Mouse (Mus musculus) lung, postnatal 25 days (tissue): ENCODE data around the gene D1Pas1.
A peak's percentile ranks its signal among the peaks of the same experiment; 100 is the strongest.

Experiments used
- DNase-seq: peaks from one replicate; pipeline ENCODE4 v3.0.0; 2022; ENCODE audit warnings: low spot score

Gene D1Pas1

DNA sequence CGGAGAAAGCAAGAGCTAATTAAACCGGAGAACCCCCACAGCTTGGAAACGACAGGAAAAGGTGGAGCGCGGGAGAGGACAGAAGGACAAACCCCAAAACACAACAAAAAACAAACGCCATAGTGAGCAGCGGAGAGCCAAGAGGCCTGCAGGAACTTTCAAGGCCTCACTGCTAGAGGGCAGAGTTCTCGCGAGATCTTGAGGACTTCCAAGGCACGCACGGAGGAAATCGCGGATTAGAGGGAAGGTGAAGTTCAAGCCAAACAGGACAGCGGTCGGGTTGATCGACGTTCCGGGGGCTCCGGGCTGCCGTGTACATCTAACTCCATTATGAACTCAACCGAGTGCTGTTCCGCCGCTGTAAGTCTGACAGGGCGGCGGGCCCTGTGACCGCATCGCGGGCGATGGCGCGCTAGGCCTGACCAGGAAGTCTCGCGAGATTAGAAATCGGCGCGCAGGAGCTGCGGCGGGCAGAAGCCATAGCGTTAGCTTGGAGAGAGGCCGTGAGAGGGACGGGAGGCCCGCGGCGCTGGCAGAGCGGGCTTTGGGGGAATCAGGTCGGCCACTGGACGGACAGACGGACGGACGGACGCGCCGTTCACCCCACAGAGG is at the start of gene D1Pas1:
Gene D1Pas1, plus strand, starts transcription at position 216 of the 612 bp plus-strand sequence.
- no peak for DNase-seq

DNA sequence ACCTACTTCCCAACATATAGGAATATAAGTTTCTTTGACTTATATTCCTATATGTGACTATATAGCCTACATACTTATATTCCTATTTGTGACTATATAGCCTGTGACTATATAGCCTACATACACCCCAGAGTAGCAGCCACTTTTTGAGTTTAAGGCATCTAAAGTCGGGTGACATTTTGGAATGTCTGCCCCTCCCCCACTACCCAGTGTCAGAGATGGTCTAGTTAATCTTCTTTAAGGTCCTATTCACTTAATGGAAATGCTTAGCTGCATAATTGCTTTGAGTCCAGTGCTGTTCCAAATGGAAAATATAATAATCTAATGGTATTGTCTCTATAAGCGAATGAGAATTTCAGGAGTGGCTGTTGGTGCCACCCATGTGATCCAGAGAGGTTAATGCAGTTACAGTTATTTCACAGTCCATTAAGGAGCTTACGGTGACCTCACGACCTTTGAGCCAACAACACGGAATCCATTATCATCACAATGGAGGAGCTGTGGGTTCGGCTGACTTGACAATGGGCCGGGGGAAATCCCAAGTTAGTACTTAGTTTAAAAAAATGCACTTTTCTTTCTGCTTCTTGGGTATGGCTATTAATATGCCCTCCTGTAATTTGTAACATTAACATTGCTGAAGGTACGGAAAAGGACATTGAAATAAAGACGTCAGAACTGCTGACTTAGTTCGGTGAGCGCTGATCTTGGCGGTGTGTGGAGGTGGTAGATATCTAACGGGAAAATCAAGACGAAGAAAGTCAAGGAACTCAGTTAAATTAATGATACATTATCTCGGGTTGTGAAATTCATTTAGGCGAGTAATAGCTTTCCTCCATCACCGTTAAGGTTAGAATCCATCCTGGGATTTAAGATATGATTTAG is 44.5 kb upstream of the D1Pas1 start:
- no peak for DNase-seq

DNA sequence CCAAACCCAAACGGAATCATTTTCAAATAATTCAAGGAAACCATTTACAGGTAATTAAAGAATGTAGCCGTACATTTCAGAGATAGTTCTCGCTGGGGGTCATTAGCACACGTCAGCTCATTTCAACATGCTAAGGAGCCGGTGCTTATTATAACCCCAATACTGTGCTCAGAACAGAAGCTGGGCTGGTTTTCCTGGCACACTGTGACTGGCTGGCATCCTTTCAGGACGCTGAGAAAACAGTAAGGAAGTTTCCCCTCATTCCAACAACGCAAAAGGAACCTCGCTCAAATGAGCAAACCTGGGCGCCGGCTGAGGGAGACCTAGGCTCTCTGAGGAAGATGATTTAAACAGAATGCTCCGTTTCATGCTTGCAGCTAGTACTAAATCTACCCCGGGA is 43.2 kb upstream of the D1Pas1 start:
- DNase-seq, result no peak

DNA sequence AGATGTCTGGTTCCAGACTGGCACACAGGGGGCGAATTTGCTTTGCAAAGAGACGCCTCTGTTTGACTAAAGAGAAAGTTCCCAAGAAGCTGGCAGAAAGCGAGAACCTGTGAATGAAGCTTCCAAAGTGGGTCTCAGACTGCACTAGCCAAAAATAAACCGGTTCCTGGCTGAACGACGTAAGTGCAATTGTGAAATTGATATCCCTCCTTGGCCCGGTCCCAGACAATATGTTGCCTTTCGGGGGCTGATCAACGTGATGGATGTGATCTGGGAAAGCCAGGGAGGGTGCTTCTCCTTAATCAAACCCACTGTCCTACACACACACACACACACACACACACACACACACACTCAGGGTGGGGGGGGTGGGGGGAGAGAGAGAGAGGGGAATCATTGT is 41.8 kb upstream of the D1Pas1 start:
- no peak for DNase-seq

DNA sequence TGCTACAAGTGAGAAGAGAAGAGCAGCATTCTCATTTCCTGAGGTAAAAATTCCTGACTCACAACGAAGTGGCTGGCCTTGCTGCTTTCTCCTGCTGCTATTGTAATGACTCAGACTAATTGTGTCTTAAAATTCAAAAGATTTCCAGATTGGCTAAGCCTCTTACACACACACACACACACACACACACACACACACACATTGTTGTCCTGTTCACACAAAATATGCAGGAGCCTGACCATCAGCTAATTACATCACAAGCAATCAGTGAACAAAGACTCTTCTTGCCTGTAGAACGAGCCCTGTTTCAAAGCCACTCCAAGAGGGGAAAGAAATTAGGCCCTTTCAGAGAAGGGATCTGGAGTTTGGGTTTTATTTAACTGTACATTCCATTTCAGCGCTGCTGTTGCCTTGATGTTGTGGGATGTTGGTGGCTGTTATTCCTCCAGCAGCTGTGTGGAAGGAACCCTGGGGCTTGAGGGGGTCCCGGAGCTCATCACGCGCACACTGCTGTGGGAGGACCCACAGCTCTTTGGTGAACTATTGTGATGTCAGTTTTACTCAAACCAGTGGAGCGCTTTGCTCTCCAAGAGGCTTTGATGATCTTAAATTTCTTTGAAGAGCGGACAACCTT is 40.8 kb upstream of the D1Pas1 start:
- no peak for DNase-seq

DNA sequence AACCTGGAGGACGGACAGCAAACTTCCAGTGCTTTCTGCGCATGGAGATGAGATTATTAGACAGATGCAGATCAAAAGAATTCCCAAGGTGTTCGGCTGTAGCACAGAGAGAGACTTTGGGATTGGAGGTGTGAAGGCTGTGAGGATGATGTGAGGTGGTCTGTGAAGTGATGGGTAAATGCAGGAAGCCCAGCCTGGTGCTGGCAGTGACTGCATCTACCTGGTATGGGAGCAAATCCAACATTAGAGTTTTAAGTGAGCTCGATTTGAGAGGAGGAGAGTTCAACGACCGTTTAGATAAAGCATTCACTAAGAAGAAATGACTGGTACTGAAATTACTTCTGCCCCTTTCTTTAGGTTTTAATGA is 40.3 kb upstream of the D1Pas1 start:
- no peak for DNase-seq

DNA sequence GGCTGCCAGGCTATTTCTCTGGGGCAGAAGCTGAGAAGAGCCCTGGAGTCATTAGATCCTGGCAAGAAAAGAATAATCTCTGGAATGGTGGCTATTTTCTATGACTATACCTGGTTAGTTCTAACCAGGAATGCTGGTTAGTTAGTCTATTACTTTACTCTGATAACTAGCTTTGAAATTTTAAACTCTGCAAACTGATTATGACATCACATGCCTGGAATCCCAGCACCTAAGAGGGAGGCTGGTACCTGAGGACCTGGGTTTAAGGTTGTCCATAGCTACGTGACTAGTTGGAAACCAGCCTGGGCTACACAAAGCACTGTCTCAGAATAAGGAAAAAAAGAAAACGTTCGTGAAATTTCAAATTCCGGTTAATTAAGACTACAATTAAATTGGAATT is 39.7 kb upstream of the D1Pas1 start:
- no peak for DNase-seq

DNA sequence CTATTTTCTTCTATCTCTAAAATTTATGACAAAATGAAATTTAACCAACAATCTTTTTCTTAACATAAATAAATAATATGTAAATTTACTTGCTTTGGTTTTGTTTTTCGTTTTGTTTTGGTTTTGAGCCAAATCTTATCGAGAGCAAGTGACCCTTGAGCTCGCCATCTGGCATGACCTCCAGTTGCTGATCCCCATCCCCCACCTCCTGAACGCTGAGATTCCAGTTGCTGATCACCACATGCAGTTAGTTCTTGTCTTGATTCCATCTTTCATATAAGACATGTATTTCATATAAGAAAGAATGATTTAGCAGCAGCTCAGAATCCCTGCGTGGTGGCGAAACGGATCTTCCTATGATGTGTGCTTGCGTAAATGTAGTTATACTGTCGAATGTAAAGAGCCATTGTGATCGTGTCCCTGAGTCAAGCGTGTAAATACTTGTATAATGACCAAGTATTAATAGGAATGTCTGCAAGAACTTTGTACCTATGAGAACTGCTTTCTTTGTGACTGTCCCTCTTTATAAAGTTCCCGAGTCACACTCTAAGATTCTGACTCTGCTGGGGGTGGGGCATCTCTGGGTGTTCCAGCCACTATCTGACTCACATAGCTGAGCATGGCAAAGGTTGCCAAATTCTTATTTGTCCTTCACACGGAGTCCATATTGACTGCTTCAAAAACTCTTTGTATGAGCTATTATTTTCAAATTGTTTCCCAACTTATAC is 36.9 kb upstream of the D1Pas1 start:
- DNase-seq, result no peak

DNA sequence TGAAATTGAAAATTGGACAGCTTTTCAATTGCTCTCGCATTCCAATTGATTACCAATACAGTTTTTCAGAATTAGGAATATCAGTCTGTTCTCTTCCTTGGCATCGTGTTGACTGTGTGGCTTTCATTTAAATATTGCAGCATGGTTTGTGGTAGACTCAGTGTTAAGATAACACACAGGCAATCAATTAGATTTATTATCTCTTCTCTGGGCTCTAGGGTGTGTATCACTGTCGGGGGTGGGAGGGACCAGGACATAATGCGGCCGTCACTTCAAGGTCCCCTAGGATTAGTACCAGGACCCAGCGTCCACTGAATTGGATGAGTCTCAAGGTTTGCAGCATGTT is 36.4 kb upstream of the D1Pas1 start:
- DNase-seq, result no peak

DNA sequence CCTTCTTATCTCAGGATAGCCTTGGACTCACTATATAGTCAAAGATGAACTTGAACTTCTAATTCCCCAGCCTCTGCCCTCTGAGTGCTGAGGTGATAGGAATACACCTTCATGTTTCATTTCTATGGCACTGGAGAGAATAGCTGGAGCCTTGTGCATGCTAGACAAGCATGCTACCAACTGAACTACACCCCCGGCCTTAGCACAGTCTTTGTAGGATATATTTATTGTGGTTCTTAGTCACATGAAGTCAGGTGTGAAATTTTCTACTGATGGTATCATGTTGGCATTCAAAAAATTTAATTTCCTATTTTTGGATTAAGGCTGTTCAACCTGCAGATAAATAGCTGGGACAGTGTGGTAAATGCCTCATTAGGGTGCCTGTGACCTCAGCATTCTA is 33.0 kb upstream of the D1Pas1 start:
- DNase-seq, result no peak

DNA sequence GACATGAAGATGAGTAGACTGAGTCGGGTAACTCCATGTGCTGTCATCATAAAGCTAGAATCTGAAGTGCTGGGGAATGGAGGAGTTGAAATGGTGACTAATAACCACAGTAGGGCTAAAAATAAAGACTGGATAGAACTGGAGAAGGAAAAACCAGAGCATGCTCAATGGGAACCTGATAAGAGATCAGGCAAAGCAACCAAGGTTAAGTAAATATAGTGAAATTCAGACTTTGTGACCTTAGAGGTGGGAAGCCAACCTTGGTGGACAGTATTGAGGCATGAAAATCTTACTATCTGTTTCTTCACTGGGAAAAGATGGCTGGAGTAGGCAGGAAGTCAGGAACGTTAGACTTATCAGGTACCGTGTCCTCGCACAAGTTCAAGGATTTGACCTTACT is 14.8 kb upstream of the D1Pas1 start:
- no peak for DNase-seq

DNA sequence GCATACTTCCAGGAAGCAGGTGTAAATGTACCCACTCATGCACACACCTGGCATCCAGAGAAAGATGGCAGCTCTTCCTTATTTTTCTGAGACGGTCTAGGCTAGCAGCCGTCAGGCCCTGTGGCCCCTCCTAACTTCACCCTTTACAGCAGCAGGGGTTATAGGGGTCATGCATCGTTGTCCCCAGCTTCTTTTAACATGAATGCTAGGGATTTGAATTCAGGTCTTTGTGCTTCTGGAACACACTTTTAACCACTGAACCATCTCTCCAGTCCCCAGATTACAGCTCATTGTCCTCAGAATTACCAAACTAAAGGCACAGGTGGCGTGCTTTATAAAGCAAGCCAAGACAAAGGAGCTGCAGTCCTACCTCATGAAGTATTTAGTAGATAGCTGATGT is 12.6 kb upstream of the D1Pas1 start:
- DNase-seq, result no peak

DNA sequence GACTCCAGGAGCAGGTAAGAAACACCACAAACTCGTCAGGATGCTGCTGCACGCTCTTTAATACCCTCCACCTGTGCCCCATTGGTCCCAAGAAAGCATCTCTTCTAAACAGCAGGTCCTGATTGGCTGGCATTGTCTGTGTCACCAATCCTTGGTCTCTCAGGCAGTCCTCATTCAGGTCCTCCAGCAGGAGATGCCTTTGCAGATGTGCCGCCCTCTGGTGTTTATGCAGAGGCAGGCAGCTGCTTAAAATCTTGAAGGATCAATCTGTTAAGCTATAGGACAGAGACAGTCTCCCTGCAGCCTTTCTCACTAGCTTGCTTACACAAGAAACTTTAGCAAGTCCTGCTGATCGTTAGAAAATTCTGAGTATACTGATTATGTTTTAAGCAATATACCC is 7.8 kb upstream of the D1Pas1 start:
- peak; percentile 7 for DNase-seq

DNA sequence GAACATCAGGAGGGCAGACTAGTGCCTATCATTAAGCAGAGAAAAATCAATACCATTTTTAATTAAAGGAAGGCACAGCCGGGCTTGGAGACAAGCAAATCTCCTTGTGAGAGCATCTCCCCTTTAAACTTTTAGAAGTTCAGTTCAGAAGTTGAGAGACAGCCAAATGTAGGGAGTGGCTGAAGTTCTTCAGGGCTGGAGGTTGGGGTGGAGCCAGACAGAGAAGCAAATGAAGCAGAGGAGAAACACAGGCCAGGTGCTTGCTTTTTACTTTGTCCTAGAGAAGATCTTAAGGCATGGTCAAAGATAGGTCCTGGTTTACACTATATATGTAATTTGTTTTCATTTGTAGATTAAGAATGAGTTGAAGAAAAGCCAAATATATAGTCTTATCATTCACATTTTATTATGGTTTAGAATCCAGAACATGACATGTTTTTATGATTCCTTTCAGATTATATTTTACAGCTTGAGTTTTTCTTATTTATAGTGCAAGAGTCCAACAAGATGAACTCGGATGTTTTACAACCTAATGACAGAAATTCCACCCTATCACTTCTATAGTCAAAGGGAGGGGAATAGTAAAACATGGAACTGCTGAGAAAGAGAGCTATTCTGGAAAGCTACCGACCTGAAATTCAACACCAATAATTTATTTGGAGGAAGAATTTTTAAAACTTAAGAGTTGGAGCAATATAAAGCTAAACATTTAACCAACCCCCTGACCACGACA is 2.9 kb upstream of the D1Pas1 start:
- DNase-seq, result no peak

DNA sequence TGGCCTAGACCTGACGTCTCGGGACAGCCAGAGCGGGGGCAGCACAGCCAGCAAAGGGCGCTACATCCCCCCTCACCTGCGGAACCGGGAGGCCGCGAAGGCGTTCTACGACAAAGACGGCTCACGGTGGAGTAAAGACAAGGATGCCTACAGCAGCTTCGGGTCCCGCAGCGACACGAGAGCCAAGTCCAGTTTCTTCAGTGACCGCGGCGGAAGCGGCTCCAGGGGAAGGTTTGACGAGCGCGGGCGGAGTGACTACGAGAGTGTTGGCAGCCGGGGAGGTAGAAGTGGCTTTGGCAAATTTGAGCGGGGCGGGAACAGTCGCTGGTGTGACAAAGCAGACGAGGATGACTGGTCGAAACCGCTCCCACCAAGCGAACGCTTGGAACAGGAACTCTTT is 710 bp downstream of the D1Pas1 start:
- DNase-seq, result no peak

DNA sequence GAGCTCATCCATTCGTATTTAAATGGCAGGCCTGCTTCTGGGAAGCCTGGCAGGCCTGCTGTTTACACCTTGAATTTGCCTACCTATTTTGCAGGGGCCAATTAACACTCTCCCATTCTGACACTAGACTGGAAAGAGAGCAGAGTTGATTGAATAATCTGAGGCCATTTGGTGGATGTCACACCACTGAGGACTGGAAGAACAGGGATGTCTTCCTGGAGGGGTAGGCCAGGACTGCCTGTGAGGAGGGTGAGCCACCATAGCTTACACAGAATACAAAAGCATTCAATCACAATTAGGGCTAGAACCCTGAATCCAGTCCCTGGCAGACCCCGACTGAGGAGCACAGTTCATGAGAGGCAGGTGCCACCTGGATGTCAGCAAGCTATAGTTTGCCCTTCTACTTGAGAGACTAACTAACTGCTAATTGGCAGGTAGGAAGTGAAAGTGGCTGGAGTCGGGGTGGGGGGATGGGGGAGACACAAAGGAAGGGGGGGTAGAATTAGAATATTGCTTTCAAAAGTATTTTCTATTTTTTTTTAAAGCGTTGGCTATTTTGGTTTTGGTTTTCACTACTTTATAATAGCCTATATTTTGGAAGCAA is 9.8 kb downstream of the D1Pas1 start:
- no peak for DNase-seq

DNA sequence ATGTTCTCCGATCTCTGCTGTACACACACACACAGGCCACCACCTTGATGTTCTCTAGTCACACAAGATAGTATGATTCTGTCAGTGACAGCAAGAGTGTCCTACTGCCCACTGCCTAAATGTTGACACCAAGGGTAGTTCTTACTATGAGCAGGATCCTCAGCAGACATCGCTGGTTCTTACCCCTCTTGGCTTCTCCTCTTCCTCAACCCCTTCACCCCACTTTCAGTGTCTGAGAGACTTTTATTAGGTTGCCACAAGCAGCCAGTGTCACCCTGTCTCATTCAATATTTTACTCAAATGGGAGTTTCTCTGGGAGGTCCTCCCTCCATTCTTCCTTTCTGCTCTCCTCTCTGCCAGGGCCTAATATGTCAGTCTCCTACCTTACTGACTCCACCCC is 10.6 kb downstream of the D1Pas1 start:
- no peak for DNase-seq

DNA sequence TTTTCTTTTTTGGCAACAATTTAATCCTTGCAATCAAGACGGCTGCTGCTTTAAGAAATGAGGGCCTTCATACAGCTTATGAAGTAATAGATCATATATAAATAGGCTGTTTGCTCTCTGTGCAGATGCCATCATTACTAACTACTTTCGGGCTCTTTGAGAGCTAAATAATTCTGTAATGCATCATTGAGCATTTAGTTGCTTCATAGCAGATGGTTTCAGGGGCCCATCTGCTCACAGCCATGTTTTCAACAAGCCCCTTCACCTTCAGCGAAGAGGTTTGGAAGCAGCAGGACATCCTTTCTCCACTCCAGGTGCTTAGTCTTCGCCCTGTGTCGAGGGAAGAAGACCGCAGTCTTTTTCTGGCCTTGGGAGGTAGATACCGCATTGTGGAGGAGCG is 12.2 kb downstream of the D1Pas1 start:
- no peak for DNase-seq

DNA sequence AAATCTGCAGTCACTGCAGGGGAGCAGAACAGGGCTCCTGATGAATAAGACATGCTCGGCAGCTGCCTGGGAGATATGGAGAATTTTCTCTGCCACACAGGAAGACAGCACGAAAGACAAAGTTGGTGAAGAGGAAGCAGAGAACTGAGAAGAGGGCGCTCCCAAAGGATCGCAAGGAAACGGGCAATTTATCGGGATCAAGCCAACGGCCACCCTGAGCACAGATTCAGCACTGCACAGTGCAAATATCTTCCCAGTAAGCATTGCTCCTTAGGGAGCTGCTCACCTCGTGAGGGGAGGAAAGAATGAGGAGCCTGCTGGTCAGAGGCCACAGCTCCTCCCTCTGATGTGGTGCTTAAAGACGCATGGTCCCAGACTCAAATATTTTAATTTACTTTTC is 13.3 kb downstream of the D1Pas1 start:
- no peak for DNase-seq

DNA sequence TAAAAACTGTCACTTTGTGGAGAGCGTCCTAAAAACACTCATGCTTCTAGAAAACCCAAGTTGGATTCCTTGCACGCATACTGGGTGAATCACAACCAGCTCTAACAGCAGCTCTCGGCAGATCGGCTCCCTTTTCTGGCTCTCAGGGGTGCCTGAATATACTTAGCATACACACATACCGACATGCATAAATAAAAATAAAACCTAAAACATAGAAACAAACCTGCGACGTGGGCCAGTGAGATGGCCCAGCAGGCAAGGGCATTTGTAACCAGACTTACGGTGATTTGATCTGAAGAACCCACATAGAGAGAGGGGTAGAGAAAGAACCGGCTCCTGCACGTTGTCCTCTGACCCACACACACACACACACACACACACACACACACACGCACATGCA is 17.9 kb downstream of the D1Pas1 start:
- DNase-seq, result no peak

DNA sequence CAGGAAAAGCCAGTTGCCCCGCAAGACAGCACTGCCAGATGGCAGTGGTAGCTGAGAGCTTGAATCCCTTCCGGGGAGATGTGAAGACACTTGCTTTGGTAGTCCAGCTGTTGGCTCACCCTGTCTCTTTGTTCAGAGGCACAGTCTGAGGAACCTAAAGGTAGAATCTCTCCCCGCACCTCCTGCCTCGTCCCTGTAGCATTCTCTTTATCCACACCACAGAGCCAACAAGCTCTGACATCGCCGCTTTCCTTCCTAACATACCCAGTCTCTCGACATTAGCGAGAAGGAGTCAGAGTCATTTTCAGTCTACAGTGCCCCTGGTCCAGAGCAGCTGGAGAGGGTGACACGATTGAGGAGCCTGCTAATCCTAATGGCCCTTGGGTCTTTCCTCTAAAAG is 18.9 kb downstream of the D1Pas1 start:
- no peak for DNase-seq

DNA sequence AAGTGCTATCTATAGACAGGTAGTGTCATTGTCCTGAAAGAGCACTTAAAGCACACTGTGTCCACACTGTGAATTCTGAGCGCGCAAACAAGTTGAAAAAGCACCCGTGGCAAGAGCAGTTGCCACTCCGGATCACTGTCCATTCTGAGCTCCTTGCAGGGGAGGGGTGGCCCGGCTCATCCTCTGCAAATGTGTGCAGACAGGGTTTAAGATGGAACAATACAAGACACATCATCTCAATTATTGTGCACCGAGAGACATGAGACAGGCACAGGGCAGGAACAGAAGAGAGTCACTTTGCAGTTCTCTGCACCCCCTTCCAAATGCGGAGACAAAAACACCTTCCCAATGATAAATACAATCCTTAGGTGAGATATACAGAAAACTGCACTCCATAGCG is 19.3 kb downstream of the D1Pas1 start:
- no peak for DNase-seq
